Mouse (Mus musculus): ENCODE results near the gene F930015N05Rik.
A peak's percentile ranks its signal among the peaks of the same experiment; 100 is the strongest.

F930015N05Rik gene

DNA sequence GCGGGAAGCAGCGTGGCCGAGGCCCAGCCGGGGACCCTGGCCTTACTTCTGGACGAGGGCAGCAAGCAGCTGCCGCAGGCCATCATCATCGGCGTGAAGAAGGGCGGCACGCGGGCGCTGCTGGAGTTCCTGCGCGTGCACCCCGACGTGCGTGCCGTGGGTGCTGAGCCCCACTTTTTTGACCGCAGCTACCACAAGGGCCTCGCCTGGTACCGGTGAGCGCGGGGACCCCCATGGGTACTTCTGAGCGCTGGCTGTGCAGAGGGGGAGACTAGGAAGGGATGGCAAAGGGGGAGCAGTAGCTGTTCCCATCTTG is at the start of gene F930015N05Rik:
Gene F930015N05Rik (minus strand): TSS at position 242 of the 316 bp plus-strand sequence.
- no peak for DNase-seq (ENCODE audit: low read depth)

DNA sequence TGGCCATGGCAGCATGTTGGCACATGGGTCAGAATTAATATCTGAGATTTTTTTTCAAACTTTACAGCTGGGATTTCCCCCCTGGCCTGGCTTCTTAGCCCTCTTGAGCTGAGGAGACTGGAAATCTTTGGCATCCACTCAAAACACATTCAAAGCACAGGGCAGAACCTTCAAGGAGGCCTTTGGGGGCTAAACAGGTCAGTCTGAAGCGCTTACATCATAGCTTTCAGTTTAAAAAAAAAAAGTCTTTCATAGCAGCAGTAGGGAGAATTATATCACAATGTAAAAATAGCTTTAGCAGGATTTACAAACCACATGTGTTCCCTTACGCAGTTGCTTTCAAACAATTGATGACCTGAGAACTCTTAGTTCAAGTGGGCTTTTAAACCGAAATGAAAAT is 45.0 kb upstream of the F930015N05Rik start:
- no peak for DNase-seq (ENCODE audit: low read depth)

DNA sequence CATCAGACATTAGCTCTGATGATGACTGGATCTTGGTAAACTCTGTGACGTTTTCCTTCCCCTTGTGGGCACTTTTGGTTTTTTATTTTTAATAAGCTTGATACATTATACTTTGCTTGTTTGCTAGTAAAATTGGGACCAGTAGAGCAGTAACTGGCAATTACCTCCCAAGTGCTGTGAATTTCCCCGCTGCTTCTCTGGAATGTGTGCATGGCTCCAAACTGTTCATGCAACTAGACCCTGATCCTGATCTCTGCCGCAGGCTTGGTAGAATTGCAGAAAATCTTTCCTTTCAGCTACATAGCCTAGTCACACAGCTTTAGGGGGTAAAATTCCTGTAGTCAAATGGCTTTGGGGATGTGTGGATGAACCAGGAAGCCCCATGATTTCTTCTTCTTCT is 37.2 kb upstream of the F930015N05Rik start:
- DNase-seq (ENCODE audit: low read depth) = no peak

DNA sequence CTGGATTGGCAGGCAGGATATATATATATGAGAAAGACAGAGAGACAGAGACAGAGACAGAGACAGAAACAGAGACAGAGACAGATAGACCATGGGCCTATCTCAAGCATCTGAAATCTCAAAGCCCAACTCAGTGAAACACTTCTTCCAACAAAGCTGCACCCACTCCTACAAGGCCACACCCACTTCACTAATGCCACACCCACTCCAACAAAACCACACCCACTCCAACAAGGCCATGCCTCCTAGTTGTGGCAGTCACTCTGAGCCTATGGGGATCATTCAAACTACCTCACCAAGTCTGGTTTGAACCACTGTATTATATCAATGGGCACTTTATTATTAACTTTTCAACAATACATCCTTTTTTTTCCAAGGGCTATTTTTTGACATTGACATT is 34.2 kb upstream of the F930015N05Rik start:
- peak; percentile 15 for DNase-seq (ENCODE audit: low read depth)

DNA sequence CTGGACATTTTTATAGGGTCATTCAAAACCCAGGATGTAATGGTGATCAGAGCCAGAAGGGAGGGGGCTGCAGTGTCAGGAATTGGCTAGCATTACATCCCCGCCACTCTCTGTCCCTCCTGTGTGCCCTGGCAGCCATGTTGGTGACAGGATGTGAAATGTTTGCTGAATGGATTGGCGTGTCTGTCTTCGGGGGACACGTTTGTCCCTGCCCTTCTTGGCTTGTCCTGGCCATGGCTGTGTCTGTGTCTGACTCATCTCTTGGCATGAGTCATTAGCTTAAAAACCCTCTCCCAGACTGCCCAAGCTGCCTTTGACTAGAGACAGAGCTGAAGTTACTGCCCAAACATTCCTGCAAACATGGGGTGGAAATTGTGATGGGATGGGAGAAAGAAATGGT is 32.3 kb upstream of the F930015N05Rik start:
- no peak for DNase-seq (ENCODE audit: low read depth)

DNA sequence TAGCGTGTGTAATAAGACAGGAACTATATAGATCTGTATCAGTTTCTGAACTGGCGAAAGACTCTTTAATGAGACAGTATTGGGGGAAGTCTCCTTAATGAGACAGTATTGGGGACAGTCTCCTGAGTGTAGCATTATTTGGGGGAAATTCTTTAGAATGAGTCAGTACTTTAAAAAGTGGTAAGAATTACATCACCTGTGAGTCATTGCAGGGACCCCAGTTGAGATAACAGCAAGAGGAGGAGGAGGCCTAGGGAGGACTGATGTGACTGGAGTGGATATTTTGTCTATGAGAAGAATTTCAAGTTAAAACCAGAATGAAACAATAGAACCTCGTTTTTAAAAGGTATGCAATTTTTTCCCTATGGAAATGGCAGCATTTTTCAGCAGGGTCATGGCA is 25.3 kb upstream of the F930015N05Rik start:
- no peak for DNase-seq (ENCODE audit: low read depth)

DNA sequence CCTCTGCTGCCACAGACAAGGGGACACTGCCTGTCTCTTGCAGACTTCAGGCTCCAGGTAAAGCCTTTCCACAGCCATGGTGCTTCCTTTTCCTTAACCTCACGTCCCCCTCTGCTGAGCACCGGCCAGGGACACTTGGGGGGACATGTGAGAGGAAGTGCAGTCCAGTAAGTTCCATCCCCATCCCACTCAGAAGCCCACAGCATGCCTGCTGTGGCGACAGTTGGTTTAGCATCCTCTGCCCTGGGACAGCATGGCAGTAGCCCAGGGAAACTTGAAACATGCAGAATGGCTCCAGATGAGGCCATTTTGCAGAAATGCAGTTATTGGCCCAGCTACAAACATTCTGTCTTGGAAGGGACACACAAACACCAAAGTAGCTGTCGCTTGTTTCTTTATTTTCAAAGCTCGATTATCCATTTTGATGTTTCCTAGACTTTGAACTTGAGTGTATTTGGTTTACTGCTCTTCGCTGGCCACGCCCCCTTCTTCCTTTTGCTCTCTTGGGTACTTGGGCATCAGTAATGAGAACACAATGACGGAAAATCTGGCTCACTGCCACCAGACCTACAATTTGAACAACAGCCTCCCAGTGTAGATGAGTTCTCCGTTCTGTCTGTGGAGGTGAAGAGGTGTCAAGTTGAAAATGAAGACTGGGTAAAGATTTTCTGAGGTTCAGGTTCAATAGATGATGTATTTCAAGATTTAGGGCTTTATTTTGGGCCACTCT is 12.3 kb upstream of the F930015N05Rik start:
- no peak for DNase-seq (ENCODE audit: low read depth)

DNA sequence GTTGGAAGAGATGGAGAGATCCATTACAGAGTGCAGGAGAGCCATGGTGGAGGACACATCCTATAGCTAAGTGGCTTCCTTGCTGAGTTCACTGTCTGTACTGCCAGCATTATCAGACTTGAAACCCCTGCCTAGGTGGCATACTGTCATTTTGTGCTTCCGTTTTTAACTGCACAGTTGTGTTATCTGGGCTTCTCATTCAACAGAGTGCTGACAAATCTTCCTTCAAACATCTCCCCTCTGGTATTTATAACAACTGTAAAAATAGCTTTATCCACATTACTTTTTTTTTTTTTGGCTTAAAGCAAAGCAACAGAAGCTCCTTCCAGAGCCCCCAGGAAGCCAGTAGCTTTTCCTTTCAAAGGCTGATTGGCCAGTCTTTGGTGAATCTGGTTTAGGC is 8.8 kb upstream of the F930015N05Rik start:
- no peak for DNase-seq (ENCODE audit: low read depth)

DNA sequence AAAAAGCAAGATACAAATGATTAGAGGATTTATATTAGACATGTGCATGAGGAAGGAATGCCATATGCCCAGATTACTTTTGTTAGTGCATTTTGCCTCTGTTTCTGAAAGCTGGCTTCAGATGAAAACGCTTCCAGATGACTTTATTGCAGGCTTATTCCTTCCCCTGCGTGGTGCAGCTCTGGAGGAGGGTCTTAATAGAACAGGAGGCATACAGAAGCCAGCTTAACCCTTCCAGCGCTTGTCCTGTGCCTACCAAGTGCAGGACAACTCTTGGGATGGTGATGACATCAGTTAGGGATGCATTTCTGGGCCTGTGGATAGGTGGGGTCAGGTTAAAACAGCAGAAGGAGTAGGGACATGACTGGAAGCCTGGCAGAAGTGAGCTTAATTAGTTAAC is 6.2 kb upstream of the F930015N05Rik start:
- no peak for DNase-seq (ENCODE audit: low read depth)

DNA sequence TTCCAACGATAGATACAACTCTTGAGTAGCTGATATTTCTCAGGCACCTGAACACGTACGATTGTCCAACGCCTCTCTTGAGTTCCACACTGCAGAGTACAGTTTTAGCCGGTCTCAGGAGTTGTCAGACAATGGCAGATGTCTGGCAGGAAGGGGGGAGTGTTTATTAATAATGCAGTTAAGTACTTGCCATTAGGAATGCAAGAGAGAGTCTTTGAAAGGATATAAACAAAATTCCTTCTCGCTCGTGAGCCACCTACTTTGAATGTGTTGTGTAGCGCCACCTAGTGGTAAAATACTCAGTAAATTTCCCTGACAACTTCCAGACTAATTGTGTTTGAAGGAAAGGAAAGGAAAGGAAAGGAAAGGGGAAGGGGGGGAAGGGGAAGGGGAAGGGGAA is 5.7 kb upstream of the F930015N05Rik start:
- DNase-seq (ENCODE audit: low read depth) = no peak

DNA sequence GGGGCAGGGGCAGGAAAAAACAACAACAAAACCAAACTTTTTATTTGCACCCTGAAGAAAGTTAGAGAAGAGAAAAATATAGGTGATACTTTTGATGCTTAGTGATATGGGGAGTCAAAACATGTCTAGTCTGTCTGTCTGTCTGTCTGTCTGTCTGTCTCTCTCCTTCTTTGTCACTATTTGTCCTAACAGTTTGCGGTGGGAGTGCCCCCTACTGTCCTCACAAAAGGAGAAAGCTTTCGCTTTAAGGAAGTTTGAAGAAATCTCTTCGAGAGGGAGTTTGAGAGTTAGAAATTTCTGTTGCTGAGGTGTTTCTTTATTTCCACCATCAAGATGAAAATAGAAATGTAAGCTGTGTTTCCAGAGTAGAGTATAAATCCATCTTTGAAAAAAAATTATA is 2.5 kb upstream of the F930015N05Rik start:
- DNase-seq (ENCODE audit: low read depth) = no peak

DNA sequence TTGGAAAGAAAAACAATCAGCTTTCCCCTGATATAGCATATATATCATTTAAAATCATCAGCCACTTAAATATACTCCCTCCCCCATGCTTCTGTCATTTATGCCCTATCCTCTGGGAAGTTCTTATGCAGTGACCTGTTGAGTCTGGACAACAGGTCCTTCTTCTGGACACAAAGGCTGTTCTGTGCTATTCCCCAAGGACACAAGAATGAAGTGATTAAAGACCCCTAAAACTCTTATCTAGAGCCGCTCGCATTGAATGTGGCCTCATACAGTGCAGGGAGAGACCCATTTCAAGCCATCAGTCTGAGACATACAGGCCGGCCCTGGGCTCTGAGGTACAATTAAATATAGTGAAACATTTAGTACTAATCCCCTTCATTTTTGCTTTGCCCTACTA is 1.3 kb upstream of the F930015N05Rik start:
- no peak for DNase-seq (ENCODE audit: low read depth)

DNA sequence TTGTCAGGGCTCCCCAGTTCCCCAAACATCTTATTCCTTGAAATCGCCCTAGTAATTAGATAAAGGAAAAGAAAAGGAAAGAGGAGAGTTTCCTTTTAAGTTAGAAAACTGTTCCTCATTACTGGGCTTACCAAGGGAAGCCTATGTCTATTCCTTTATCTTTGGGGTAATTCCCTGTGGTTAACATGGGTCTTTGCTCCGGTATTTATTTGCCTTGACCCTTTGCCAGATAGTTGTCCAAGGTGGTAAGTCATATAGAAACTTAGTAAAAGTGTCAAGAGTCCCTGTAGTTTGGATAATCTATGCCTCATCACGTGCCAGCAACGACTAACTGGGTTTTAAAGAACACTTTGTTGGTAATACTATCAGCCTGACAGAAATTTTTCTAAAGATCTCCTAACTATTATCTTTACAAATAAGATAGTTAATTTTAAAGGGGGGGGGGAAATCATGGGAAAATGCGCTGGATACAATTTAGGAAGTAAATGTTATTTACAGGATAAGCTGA is 392 bp upstream of the F930015N05Rik start:
- no peak for DNase-seq (ENCODE audit: low read depth)

DNA sequence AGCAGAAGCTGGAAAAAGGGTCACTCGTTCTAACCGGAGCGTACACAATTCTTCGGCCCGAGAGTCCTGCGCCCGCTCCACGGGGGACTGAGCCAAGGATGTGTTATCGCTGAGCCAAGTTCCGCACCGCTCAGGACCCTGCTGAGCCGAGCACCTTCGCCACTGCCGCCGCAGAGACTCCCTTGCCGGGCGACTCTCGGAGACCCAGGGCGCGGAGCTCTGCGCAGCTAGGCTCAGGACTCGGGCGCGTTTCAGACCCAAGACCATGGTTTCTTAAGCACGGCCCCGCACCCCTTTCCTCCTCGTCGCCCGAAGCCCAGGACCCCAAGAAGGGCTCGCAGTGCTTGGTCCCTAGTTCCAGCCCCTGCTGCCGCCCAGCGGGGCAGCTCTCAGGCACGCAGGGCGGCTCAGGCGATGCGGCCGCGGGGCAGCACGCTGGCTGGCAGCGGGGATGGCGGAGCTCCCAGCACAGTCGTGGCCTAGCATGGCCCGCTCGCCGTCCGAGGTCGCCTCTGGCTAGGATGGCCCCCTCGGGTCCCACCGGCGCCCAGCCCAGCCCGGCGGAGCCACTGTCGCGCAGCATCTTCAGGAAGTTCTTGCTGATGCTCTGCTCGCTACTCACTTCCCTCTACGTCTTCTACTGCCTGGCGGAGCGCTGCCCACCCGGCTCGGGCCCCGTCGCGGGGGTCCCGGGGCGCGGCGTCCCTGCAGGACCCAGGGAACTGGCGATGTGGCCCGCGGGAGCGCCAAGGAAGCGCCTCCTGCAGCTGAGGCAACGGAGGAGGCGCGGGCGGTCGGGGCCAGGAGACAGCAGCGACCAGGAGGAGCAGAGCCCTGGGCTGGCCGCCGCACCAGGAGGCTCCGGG is 674 bp downstream of the F930015N05Rik start:
- no peak for DNase-seq (ENCODE audit: low read depth)

DNA sequence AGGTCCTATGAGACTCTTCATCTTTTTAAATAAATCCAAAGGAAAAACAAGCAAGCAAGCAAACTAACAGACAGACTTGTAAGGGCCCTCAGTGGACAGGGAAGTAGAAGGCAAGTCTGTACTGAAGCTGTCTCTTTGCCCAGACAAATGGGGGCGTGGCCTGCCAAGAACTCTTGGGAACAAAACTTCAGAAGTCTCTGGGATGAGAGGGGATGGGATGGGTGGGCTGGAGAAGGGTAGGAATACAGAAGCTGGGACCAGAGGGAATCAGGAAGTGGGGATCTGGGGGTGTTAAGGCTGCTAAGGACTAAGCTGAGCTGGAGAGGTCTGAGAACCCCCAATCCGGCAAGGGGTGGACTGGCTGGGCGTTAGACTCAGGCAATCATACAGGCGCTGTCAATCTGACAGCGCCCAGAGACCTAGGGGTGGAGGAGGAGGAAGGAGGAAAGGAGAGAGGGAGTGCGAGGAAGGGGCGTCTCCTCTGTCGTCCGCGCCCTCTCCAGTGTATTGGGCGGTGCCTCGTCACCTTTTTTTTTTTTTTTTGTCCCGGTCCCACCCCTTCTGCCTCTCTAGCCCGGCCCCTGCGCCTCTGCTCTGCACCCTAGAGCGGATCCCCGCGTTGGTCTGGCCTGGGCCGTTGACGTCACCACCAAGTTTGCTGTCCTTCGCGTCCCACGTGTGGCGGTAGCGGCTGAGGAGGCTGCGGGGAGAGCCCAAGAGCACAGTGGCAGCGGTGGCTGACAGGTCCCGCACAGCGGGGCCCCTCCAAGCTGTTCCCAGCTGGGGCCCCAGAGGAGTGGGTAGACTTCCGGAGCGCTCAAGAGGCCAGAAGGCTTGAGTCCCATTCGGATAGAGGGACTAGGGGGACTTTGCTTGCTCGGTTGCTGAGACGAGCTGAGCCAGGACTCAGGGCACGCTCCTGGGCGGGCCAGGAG is 1.6 kb downstream of the F930015N05Rik start, which contains the start of gene Hs3st3a1:
Gene Hs3st3a1 (plus strand): TSS at position 722 of the 935 bp plus-strand sequence.
- DNase-seq (ENCODE audit: low read depth) = no peak

DNA sequence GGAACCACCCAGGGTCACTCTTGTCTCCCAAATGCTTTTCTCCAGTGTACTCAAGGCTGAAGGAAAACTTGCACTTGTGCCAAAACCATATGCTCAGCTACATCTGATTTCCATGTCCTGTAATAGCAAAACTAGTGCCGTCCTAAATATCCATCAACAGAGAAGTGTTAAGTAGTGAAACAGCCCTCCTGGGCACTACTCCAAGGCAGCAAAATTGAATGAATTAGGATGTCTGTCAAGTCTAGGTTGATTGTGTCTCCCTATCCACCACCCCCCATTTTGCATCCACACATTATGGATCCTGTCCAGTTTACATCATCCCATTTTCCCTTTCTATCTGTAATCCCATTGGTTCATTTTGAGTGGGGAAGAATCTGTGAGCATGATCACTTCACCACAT is 17.5 kb downstream of the F930015N05Rik start:
- DNase-seq (ENCODE audit: low read depth) = no peak

DNA sequence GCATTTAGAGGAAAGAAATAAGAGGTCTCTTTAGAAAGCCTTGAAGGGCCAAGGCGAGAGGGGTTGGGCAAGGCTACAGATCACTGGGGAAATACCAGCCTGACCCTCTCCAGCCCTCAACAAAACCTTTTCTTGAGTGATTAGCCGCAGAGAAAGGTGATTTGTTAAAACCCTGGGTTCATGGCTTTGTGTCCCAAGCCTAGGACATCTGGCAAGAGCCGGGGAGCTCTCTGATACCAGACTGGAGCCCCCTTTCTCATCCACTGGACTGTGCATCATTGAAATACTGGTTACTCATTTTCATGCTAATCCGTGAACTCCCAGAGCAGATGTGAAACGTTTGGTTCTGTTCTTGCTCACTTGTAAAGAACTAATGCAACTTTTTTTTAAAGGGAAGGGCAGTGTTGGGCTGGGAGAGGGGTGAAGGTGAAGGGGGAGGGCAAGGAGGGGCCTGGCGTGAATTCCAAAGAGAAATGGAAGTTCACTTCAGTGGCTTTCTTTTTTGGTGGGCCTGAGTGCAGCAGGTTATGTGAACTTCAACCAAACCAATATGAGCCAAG is 35.8 kb downstream of the F930015N05Rik start:
- DNase-seq (ENCODE audit: low read depth) = no peak

DNA sequence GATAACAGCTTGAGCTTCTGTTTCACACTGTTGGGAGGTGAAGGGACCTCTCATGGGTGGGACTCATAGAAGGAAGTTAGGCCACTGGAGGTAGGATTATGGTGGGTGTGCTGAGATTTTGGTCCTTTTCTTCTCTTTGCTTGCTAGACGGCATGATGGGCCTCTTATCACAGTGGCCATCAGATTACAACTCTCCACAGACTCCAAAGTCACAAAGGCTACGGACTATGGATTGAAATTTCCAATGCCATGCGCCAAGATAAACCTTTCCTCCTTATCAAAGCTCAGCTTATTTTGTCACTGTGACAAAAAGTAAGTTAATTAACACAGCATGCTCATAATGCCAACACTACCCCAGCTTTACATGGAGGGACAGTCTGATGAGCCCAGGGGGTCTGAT is 38.8 kb downstream of the F930015N05Rik start:
- DNase-seq (ENCODE audit: low read depth) = no peak

DNA sequence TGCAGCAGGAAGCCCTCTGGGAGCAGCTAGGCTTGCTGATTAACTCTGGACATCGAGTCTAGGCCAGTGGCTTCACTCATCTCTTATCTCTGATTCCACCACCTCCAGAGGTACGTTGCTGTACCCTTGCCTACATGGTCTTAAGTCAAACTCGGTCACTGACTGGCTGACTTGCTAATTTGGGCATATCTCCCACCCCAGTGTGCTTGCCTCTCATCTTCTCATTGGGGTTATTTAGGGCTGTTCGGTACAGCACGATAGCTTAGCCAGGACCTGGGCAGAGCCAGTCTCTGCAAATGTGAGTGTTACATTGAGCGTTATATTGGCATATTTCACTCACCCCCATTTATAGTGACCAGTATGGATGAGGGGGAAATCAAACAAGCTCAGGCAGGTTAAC is 39.5 kb downstream of the F930015N05Rik start:
- no peak for DNase-seq (ENCODE audit: low read depth)

DNA sequence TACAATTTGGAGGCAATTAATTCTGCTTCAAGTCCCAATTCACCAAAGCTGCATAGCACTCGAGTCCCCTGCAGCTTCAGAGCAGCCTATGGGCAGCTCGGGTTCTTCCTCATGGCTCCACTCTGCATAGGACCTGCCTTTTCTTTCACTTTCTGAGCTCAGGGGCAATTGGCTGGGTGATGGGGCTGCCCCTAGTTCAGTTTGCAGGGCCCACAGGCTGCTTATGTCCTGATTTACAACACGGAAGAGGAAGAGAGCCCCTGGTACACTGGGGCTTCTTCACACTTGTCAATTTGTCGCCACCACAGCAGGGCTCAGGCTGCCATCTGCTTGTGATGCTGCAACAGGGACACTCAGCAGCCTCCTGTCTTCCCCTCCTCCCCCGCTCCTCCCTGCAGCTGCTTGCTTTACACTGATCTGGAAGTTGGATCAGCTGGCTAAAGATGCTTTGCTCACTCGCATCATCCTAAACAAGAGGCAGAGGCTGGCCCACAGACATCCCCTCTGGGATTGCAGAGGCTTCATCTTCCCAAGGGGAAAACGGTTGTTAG is 40.0 kb downstream of the F930015N05Rik start:
- DNase-seq (ENCODE audit: low read depth) = no peak

DNA sequence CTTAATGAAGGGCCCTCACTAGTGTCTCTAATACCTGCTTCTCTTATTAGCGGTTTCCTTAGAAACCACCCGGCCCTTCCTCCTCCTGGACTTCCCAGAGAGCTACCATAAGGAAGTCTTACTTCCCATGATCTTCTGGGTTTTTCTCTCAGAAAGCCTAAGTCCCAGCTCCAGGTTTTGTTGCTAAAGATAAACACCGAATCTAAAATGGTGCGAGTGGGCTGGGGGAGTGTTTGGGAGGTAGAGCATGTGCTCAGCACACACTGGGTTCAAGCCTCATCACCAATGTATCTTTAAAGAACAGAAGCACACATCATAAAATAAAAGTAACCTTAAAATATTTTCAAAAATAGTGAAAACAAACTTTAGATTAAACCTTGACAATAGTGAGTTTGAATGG is 50.1 kb downstream of the F930015N05Rik start:
- no peak for DNase-seq (ENCODE audit: low read depth)
